Mouse (Mus musculus) liver, embryonic 14.5 days (tissue): ENCODE results near the gene Shmt1.

Experiments used
- CTCF ChIP-seq: IDR thresholded peaks from 2 replicates; pipeline ENCODE4 v1.5.1; 2016; ENCODE audit warnings: antibody characterized with exemption, low read depth, control low read depth
- EP300 ChIP-seq: IDR thresholded peaks from 2 replicates; pipeline ENCODE4 v1.6.1; 2016; ENCODE audit warnings: antibody characterized with exemption, low read depth

- no peak for TF ChIP-seq CTCF
- no peak for TF ChIP-seq EP300
Observed at GRCm38 (mm10) chr11:60837644-60838406, 26.3 kb upstream of the Shmt1 start.
